Mouse (Mus musculus) liver, adult (tissue): Measurements from ENCODE around the gene Calml3.

Source experiments
- GATA4 ChIP-seq: IDR thresholded peaks from 2 replicates; pipeline ENCODE4 v1.6.1; 2014; ENCODE audit warnings: mild to moderate bottlenecking, low read length; ENCODE audit not compliant: insufficient replicate concordance

Calml3 gene

DNA sequence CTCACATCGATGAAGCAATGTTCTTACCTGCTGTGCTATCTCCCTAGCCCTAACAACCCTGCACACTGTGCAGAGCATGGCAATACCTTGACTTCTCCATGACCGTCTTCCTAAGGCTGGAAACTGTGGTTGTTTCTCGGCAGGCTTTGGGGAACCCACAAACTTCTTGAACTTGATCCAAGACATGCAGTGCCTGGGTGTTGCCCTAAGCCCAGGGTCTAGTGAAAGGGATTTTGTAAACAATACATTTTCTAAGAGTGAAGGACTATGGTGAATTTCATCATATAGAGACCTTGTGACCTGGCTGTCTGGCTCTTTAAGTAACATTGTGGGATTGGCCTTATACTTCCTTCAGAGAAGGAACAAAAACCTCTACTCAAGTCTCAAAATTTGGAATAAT, 34.6 kb downstream of the Calml3 start:
- no peak for TF ChIP-seq GATA4

DNA sequence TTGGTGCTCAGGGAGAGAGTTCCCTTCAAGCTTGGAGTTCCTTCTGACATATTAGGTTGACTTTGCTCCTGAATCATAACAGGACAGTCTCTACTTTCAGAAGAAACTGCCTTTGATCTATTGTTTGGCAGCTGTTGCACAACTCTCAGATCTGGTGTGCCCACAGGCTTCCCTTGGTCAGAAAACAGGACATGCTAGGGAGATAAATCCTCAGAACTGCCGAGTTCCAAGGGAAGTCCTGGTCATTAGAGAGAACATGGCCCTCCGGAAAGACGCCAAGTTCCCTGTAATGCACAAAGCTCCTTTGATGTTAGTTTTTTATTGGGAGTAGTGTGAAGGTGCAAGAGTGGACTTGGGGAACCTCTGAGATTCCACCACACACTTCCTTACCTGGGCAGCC, 35.5 kb downstream of the Calml3 start:
- TF ChIP-seq GATA4, result peak; percentile 80; the same call in 1 of the 2 replicates

DNA sequence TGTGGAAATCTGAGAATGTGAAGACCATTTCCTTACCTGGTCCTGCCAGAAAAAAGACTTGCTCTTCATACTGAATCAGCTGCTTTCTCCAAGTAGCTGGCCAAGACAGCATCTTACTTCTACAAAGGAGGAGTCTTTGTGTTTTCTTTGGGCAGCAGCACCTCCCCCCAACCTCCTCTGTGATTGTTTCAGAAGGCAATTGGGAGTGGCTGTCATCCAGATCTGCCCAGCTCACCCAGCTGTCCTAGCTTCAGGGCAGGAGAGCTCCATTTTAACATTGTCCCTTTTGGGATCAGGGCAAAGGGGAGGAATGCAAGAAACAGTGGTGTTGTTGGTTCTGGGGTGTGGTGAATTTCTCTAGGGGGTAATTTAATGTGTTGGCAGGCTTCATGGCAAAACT, 37.0 kb downstream of the Calml3 start:
- no peak for TF ChIP-seq GATA4

DNA sequence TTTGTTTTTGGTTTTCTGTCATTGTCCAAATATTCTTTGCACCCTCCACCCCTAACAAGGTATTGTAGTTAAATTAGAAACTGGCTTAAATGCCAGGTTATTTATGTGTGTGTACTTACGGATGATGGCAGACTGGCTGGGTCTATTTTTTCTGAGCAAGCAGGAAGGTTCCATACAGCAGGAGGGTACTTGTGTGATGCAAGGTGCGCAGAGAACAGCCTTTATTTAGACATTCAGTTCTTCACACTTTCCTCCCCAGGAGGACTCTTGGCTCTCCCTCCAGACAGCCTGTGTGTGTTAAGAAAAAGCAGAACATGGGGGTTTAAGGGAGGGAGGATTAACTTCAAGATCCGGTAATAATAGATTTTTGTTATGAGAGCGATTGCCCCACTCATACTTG, 38.3 kb downstream of the Calml3 start:
- TF ChIP-seq GATA4, result no peak

DNA sequence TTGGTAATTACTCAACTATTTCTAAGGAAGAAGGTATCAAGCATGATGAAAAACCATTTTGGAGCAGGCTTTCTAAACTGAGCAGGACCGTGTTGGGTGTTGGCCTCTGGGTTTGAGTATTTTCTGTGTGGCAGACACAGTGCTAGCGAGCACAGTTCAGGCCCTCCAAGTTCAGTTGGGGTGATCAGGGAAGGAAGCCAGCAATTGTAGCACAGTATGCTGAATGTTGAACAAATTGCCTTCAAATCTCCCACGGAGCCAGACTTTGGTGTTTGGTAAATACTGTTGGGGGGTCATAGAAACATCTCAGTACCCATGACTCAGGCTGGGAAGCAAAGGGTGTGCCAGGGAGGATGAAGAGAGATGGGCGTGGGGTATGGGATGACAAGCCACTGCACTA, 43.0 kb downstream of the Calml3 start:
- no peak for TF ChIP-seq GATA4

DNA sequence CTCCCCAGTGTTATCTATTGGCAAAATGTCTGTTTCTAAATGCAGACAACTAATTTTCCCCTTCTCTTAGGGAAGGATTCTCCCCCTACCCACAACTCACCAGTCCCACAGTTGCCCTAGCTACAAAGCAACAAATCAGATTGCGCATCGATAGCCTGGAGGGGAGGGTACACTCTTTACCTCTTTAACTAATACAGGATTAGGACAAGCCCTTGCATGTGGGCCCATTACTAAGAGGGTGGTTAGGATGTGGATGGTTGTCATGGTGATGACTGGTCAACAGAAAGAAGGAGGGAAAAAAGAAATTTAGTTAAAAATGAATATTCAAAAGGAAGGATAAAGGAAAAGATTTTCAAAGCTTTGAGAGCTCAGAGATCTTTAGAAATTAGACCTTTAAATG, 45.8 kb downstream of the Calml3 start:
- TF ChIP-seq GATA4, result no peak

DNA sequence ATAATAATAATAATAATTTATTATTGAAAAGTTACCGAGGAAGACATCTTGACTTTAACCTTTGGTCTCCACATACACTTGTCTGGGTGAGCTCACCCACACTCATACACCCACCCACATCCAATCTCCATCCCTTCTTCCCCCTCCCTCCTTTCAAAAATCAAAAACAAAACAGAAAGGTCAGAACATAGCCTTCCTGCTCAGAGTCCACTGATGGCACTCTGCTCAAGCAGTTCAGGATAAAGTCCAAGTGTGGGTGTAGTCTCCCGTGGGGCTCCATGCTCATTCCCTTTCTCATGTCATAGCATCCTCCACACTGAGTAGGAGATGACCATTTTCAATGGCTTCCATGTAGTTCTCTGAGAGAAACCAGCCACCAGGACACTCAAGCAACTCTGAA, 50.8 kb downstream of the Calml3 start:
- TF ChIP-seq GATA4, result no peak
